Mouse (Mus musculus) megakaryocyte, embryonic 14.5 days (primary cell): ENCODE data around the gene Mctp2.

ENCODE experiments used
- FLI1 ChIP-seq: IDR thresholded peaks from 2 replicates; pipeline ENCODE4 v1.6.1; 2012; ENCODE audit warnings: low read length, inconsistent platforms, mixed read lengths
- GATA1 ChIP-seq: IDR thresholded peaks from 3 replicates; pipeline ENCODE4 v1.6.1; 2012; ENCODE audit warnings: mixed read lengths, low read length, inconsistent platforms, borderline replicate concordance

DNA sequence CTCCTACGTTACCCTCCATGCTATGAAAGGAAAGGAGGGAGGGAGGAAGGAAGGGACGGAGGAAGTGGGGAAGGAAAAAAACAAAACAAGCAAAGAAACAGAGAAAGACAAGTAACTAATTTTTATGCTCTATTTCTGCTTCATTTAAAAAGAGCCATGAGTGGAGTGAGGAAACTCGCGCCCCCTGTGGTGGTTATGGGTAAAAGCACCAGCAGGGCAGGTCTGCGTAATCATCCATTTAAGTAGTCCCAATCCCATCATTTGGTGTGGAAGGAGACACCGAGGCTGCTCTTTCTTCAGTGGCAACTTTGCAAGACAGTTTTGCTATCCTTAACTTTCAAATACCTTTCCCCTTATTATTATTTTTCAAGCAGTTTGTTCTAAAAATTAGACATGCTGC is 202.2 kb downstream of the Mctp2 start:
- TF ChIP-seq GATA1 (no peak), FLI1 (no peak)
